Mouse (Mus musculus) lung, embryonic 14.5 days (tissue): ENCODE data around the gene Evpl. TPM values are rescaled to one million over a fixed set of nuclear protein-coding genes. Genes with fewer than 3 reads are reported as not detected.
A peak's percentile ranks its signal among the peaks of the same experiment; 100 is the strongest.

Experiments
- ATAC-seq: fragments of 200-750 bp; cut with Nextera tagmentation; 2 replicates; pipeline ENCODE4 v1.8.0; 2017; ENCODE audit warnings: mild to moderate bottlenecking, moderate TSS enrichment, moderate library complexity; ENCODE audit not compliant: insufficient read depth
- DNase-seq: peaks from one replicate; pipeline ENCODE4 v3.0.0-alpha.2; 2015
- H3K27ac ChIP-seq: fragments of 300-500 bp; sonication (generic); 2 replicates; pipeline ENCODE4 v1.5.1; 2014; ENCODE audit warnings: low read depth, mild to moderate bottlenecking, moderate library complexity
- H3K27me3 ChIP-seq: fragments of 300-500 bp; sonication (generic); 2 replicates; pipeline ENCODE4 v1.6.1; 2014; ENCODE audit warnings: low read length, control low read depth; ENCODE audit not compliant: insufficient read depth
- H3K36me3 ChIP-seq: fragments of 300-500 bp; sonication (generic); 2 replicates; pipeline ENCODE4 v1.6.1; 2014; ENCODE audit warnings: control low read depth; ENCODE audit not compliant: insufficient read depth
- H3K4me1 ChIP-seq: fragments of 300-500 bp; sonication (generic); 2 replicates; pipeline ENCODE4 v1.6.1; 2014; ENCODE audit warnings: antibody characterized with exemption, control low read depth; ENCODE audit not compliant: insufficient read depth
- H3K4me2 ChIP-seq: fragments of 300-500 bp; sonication (generic); 2 replicates; pipeline ENCODE4 v1.6.1; 2014; ENCODE audit warnings: mild to moderate bottlenecking
- H3K4me3 ChIP-seq: fragments of 300-500 bp; sonication (generic); 2 replicates; pipeline ENCODE4 v1.5.1; 2014; ENCODE audit warnings: low read depth, low read length
- H3K9ac ChIP-seq: fragments of 300-500 bp; sonication (generic); 2 replicates; pipeline ENCODE4 v1.6.1; 2014
- H3K9me3 ChIP-seq: fragments of 300-500 bp; sonication (generic); 2 replicates; pipeline ENCODE4 v1.6.1; 2016; ENCODE audit warnings: low read depth, low read length, control low read depth
- CTCF ChIP-seq: IDR thresholded peaks from 2 replicates; pipeline ENCODE4 v1.5.1; 2016; ENCODE audit warnings: antibody characterized with exemption, low read depth
- WGBS: fragments of 180-500 bp; shearing (Covaris S2); extraction: QIAGEN DNeasy Blood & Tissue Kit; methylation state at CpG from one replicate; pipeline ENCODE4 v1.1.7; 2014; 5-methylcytosine and 5-hydroxymethylcytosine counted together
- polyA plus RNA-seq: library from polyadenylated mRNA; unstranded; fragments of >200 nt; fragmentation: Nextera tagmentation; extraction: Ambion mirVana; gene quantifications from 2 replicates; pipeline ENCODE4 v1.2.1, GENCODE M21; 2014

The Evpl gene
- polyA plus RNA-seq, 1 experiment from 2014 or later: 4.4 TPM

GRCm38 (mm10) chr11:116241744-116242235 lies 3.9 kb upstream of the Evpl start:
- DNase-seq (no peak), ATAC-seq (no peak)
- 52% methylated on average over 12 of the region's 12 CpGs for WGBS
- Histone ChIP-seq H3K27me3 (peaks cover 13% of the 10 kb centered on the region; the same call in 1 of the 2 replicates), H3K4me2 (no peak overlapping the region), H3K4me1 (no peaks in the 10 kb centered on the region), H3K4me3 (no peak overlapping the region), H3K9ac (no peak overlapping the region; the same call in 1 of the 2 replicates), H3K27ac (no peak overlapping the region), H3K9me3 (no peaks in the 10 kb centered on the region), H3K36me3 (peaks cover 39% of the 10 kb centered on the region)
- TF ChIP-seq CTCF: no peak

DNA sequence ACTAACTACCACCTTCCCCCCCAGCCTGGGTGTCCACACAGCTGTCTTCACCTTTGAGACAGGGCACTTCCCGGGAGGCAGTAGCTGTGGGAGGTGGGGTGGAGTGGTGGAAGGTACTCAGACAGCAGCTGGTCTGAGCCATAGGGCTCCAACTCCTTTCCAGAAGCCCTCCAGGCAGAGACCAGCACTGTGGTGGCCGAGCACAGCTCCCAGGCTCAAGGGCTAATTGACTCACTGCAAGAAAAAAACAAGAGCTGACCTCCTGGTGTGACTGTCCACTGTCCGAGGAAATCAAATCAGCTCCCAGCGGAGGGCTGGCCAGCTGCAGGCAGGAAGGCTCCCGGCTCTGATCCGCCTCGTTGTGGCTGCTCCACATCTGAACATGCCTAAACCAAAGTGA lies 1.9 kb upstream of the Evpl start:
- peaks cover 13% of the 10 kb centered on the region; the same call in 1 of the 2 replicates for H3K27me3 ChIP-seq
- no peak for ATAC-seq
- no peak overlapping the region for H3K4me3 ChIP-seq
- H3K36me3 ChIP-seq: peaks cover 19% of the 10 kb centered on the region
- H3K4me2 ChIP-seq: no peak overlapping the region
- 29% methylated on average over 7 of the region's 7 CpGs for WGBS
- no peak for TF ChIP-seq CTCF
- DNase-seq: peak; percentile 46
- H3K9ac ChIP-seq: no peak overlapping the region; the same call in 1 of the 2 replicates
- H3K4me1 ChIP-seq: no peaks in the 10 kb centered on the region
- H3K27ac ChIP-seq: 0 out of 2 replicates have a peak overlapping the region, but pooled peaks have one; percentile 26
- no peaks in the 10 kb centered on the region for H3K9me3 ChIP-seq

DNA sequence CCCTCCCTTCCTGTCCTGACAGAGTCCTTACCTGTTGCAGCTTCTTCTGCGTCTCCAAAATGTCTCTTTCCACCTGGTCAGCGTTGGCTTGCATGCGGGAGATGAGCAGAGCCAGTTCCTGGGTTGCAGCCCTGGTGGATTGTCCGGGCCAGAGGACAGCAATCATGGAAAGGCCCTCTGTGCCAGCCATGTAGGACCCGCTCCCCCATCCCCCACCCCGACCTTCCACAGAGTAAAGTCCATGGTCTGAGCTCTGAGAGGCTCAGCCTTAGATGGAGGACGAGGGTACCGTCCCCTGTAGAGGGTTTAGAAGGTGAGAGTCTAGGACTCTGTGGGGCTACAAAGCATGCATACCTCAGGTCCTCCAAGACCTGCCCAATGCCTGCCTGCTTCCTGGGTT lies 3.0 kb downstream of the Evpl start:
- TF ChIP-seq CTCF: no peak
- Histone ChIP-seq H3K9ac (no peak overlapping the region), H3K27me3 (peaks cover 20% of the 10 kb centered on the region; the same call in 1 of the 2 replicates), H3K4me3 (no peak overlapping the region), H3K27ac (no peak overlapping the region), H3K4me1 (no peaks in the 10 kb centered on the region), H3K4me2 (no peak overlapping the region), H3K9me3 (no peaks in the 10 kb centered on the region), H3K36me3 (no peaks in the 10 kb centered on the region)
- DNase-seq (no peak), ATAC-seq (no peak)
- WGBS: 86% methylated on average over 8 of the region's 8 CpGs

GRCm38 (mm10) chr11:116232427-116232826 lies 5.5 kb downstream of the Evpl start:
- no peak for DNase-seq
- TF ChIP-seq CTCF: no peak
- no peak for ATAC-seq
- Histone ChIP-seq H3K9me3 (no peaks in the 10 kb centered on the region), H3K4me2 (0 out of 2 replicates have a peak overlapping the region, but pooled peaks have one; percentile 10), H3K27me3 (peaks cover 9% of the 10 kb centered on the region; the same call in 1 of the 2 replicates), H3K4me1 (0 out of 2 replicates have a peak, but pooled peaks cover 5% of the 10 kb centered on the region), H3K9ac (0 out of 2 replicates have a peak overlapping the region, but pooled peaks have one; percentile 9), H3K4me3 (no peak overlapping the region), H3K36me3 (no peaks in the 10 kb centered on the region), H3K27ac (no peak overlapping the region)
- WGBS: 29% methylated on average over 17 of the region's 17 CpGs

DNA sequence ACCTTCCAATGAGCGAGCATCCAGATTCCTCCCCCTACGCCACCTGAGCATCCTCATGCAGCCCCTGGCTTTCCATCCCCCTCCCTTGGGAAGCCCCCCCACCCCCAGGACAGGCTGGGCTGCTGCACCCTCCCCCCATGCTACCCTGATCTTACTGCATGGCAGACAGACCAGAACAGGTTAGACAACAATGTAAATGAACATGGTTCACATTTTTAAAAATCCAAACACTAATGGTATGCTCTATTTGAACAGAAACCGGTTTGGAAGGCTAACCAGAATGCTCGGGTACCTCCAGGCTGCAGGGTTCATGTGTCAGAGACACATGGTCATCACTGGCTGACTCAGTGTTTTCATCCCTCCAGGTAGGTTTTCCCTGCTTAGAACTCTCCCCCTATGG lies 9.2 kb downstream of the Evpl start:
- no peaks in the 10 kb centered on the region for H3K9me3 ChIP-seq
- no peak overlapping the region for H3K9ac ChIP-seq
- 0 out of 2 replicates have a peak overlapping the region, but pooled peaks have one; percentile 7 for H3K4me2 ChIP-seq
- no peaks in the 10 kb centered on the region for H3K36me3 ChIP-seq
- H3K4me3 ChIP-seq: no peak overlapping the region
- WGBS: 57% methylated on average over 4 of the region's 4 CpGs
- H3K27me3 ChIP-seq: peaks cover 13% of the 10 kb centered on the region
- peak; percentile 50 for DNase-seq
- peak overlapping the region; percentile 69 for H3K27ac ChIP-seq
- no peak for TF ChIP-seq CTCF
- H3K4me1 ChIP-seq: 0 out of 2 replicates have a peak, but pooled peaks cover 5% of the 10 kb centered on the region
- peak; percentile 26; the same call in 1 of the 2 replicates for ATAC-seq

- WGBS: 0% methylated on average over 2 of the region's 2 CpGs
- peaks cover 4% of the 10 kb centered on the region; the same call in 1 of the 2 replicates for H3K9me3 ChIP-seq
- DNase-seq: peak; percentile 90
- 0 out of 2 replicates have a peak, but pooled peaks cover 4% of the 10 kb centered on the region for H3K36me3 ChIP-seq
- H3K27me3 ChIP-seq: peaks cover 29% of the 10 kb centered on the region
- no peak for ATAC-seq
- no peak overlapping the region for H3K4me2 ChIP-seq
- H3K9ac ChIP-seq: no peak overlapping the region
- H3K27ac ChIP-seq: no peak overlapping the region
- no peak overlapping the region for H3K4me3 ChIP-seq
- TF ChIP-seq CTCF: peak; percentile 92
- H3K4me1 ChIP-seq: 0 out of 2 replicates have a peak, but pooled peaks cover 5% of the 10 kb centered on the region
Observed at GRCm38 (mm10) chr11:116226414-116226813, 11.5 kb downstream of the Evpl start.

DNA sequence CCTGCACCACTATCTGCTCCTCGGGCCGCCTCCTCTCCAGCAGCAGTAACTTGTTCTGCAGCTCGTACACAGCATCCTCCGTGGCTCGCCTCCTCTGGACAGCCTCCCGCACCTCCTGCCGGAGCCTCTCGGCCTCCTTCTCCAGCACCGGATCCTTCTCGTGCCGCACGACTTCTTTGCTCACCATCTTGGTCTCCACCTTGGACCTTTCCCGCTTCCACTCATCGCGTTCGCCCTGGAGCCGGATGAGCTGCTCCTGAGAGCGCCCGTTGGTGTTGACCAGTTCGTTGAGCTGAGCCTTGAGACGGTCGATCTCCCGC lies 15.2 kb downstream of the Evpl start:
- DNase-seq (no peak), ATAC-seq (no peak)
- 16% methylated on average over 23 of the region's 23 CpGs for WGBS
- peaks cover 11% of the 10 kb centered on the region for H3K4me1 ChIP-seq
- no peak overlapping the region for H3K27ac ChIP-seq
- peaks cover 4% of the 10 kb centered on the region; the same call in 1 of the 2 replicates for H3K9me3 ChIP-seq
- 0 out of 2 replicates have a peak, but pooled peaks cover 4% of the 10 kb centered on the region for H3K36me3 ChIP-seq
- peaks cover 32% of the 10 kb centered on the region for H3K27me3 ChIP-seq
- H3K4me2 ChIP-seq: peak overlapping the region; percentile 70
- H3K9ac ChIP-seq: peak overlapping the region; percentile 13; the same call in 1 of the 2 replicates
- TF ChIP-seq CTCF: no peak
- H3K4me3 ChIP-seq: peak overlapping the region; percentile 35
